Mouse (Mus musculus): ENCODE results near the gene Havcr1. TPM values are rescaled to one million over a fixed set of nuclear protein-coding genes. Genes with fewer than 3 reads are reported as not detected.

The Havcr1 gene
- total RNA-seq, 2 experiments from 2014 or later: not detected

DNA sequence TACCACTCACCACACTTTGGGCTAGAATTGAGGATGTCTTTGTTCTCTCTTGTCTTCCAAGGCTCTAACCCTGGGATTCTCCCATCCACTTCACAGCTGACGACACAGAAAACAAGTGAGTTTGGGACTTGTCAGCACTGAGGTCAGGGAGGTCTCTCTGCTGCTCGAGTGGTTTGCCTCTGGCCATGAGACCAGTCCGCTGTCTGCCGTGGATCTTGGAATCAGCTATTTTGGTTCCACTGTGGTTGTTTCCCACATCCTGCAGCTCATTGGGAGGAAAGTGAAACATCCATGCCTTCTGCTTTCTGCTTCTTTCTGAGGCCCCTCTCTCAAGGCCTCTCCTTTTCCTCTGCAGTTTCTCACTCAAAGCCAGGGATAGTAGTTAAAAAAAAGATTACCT is 85.0 kb downstream of the Havcr1 start:
- DNase-seq (ENCODE audit: low spot score in 2 of 2): no peak

Other genes with a start within 250 kb of the Havcr1 start
- not detected for gene Gm12169, start 210.9 kb upstream of the Havcr1 start, total RNA-seq (2021)
- gene BC053393, start 163.5 kb upstream of the Havcr1 start, total RNA-seq (2021): not detected
- gene Dppa1, start 105.8 kb upstream of the Havcr1 start, total RNA-seq (2021): not detected
- gene Timd2, start 28.0 kb upstream of the Havcr1 start, total RNA-seq (2021): not detected
- under 1 TPM in 1 of 2 experiments, not detected in 1; 0.14 TPM for gene Timd4, start 75.7 kb downstream of the Havcr1 start, total RNA-seq (2021)